Mouse (Mus musculus) left cerebral cortex, postnatal 36 days (tissue): ENCODE measurements at regions not wholly inside any gene's neighbourhood (a gene's known extent, or its start where the extent isn't known, plus 50 kb on each side); places are given as distances from the start of the nearest gene placed in this dataset.
"Not testable (repeated sequence)": the region's sequence is repeated elsewhere in the genome, so short reads cannot be mapped to it uniquely, and the experiment has no call there.

Source experiments
- DNase-seq, 2 experiments: peaks; one replicate each; pipeline ENCODE4 v3.0.0; 2021 to 2022; ENCODE audit warnings: low spot score in 2 of 2, mixed read lengths in 1 of 2
- intact Hi-C: fragments of 180-260 bp; cut with DNase I; formaldehyde crosslinking; loops from one replicate; pipeline ENCODE4 v1.15.1; 2025

GRCm38 (mm10) chr10:118599197-118599596 lies 158.4 kb downstream of the Ifng start:
- DNase-seq, result no peak
- intact Hi-C loops, result loop anchor here (10.0 kb wide), 1 partner anchor 566 kb away; no protein-coding TSS in a partner anchor

- intact Hi-C loops, result loop anchor here (10.0 kb wide), 1 partner anchor 565 kb away; no protein-coding TSS in a partner anchor
- DNase-seq, result no peak
Observed at GRCm38 (mm10) chr10:118599610-118600009, 158.8 kb downstream of the Ifng start.

- no peak for DNase-seq
- intact Hi-C loops, result no loop called here
Observed at GRCm38 (mm10) chr10:118602922-118603321, 162.1 kb downstream of the Ifng start.

GRCm38 (mm10) chr10:118603857-118604414 lies 163.1 kb downstream of the Ifng start:
- no peak for DNase-seq
- intact Hi-C loops, result no loop called here

GRCm38 (mm10) chr10:118605156-118605821 lies 164.4 kb downstream of the Ifng start:
- intact Hi-C loops, result no loop called here
- DNase-seq, result no peak

- intact Hi-C loops, result no loop called here
- no peak for DNase-seq
Observed at GRCm38 (mm10) chr10:118607418-118607817, 166.6 kb downstream of the Ifng start.

- no peak for DNase-seq
- intact Hi-C loops, result no loop called here
Observed at GRCm38 (mm10) chr10:118608376-118609145, 167.7 kb downstream of the Ifng start.

GRCm38 (mm10) chr10:118609157-118609556 lies 168.3 kb downstream of the Ifng start:
- no peak for DNase-seq
- intact Hi-C loops, result no loop called here

GRCm38 (mm10) chr10:118610868-118611461 lies 170.1 kb downstream of the Ifng start:
- intact Hi-C loops, result no loop called here

GRCm38 (mm10) chr10:118612091-118612490 lies 171.2 kb downstream of the Ifng start:
- no peak for DNase-seq
- intact Hi-C loops, result no loop called here

More at GRCm38 (mm10) chr10:118610868-118611461, 170.1 kb downstream of the Ifng start:
- no peak for DNase-seq

- intact Hi-C loops, result no loop called here
- DNase-seq, result no peak
Observed at GRCm38 (mm10) chr10:118613056-118613695, 172.3 kb downstream of the Ifng start.

GRCm38 (mm10) chr10:118614251-118614865 lies 173.5 kb downstream of the Ifng start:
- no peak for DNase-seq
- intact Hi-C loops, result no loop called here

- DNase-seq, result no peak
- intact Hi-C loops, result no loop called here
Observed at GRCm38 (mm10) chr10:118615131-118616020, 174.5 kb downstream of the Ifng start.

GRCm38 (mm10) chr10:118616031-118616615 lies 175.3 kb downstream of the Ifng start:
- DNase-seq, result no peak
- intact Hi-C loops, result no loop called here

- DNase-seq, result peak; percentile 21 to 24
- intact Hi-C loops, result no loop called here
Observed at GRCm38 (mm10) chr10:118617291-118618044, 176.6 kb downstream of the Ifng start.

- intact Hi-C loops, DNase-seq: not testable (repeated sequence)
Observed at GRCm38 (mm10) chr10:118618251-118618650, 177.4 kb downstream of the Ifng start.
